Mouse (Mus musculus) adrenal gland (tissue): Measurements from ENCODE around the gene Rtn2.
"Not testable (repeated sequence)": the region's sequence is repeated elsewhere in the genome, so short reads cannot be mapped to it uniquely, and the experiment has no call there.

Source experiments
- intact Hi-C: fragments of 180-260 bp; cut with DNase I; formaldehyde crosslinking; loops from one replicate; pipeline ENCODE4 v1.15.1; 2025

Rtn2 gene

GRCm38 (mm10) chr7:19267051-19267450 is 15.4 kb upstream of the Rtn2 start:
- intact Hi-C loops = no loop called here

- intact Hi-C loops = no loop called here
These were observed 13.3 kb upstream of the Rtn2 start for GRCm38 (mm10) chr7:19268993-19269681.

- intact Hi-C loops = no loop called here
These were observed 12.5 kb upstream of the Rtn2 start for GRCm38 (mm10) chr7:19269721-19270441.

GRCm38 (mm10) chr7:19270509-19271237 is 11.8 kb upstream of the Rtn2 start:
- intact Hi-C loops = no loop called here

- intact Hi-C loops = no loop called here
These were observed 10.9 kb upstream of the Rtn2 start, which contains the start of gene Vasp for GRCm38 (mm10) chr7:19271238-19272172. Vasp (minus strand) TSS chr7:19271817.

GRCm38 (mm10) chr7:19272173-19272764 is 10.2 kb upstream of the Rtn2 start:
- intact Hi-C loops = no loop called here

- intact Hi-C loops = no loop called here
These were observed 6.2 kb upstream of the Rtn2 start for GRCm38 (mm10) chr7:19276253-19276652.

- intact Hi-C loops = no loop called here
These were observed 3.4 kb upstream of the Rtn2 start for GRCm38 (mm10) chr7:19279052-19279451.

GRCm38 (mm10) chr7:19279581-19280114 is 2.8 kb upstream of the Rtn2 start, which contains the start of gene Ppm1n:
Ppm1n (minus strand) TSS chr7:19280064.
- intact Hi-C loops = no loop called here

GRCm38 (mm10) chr7:19281680-19282304 is 632 bp upstream of the Rtn2 start:
- intact Hi-C loops = not testable (repeated sequence)

GRCm38 (mm10) chr7:19282791-19283405 is 474 bp downstream of the Rtn2 start:
- intact Hi-C loops = no loop called here

GRCm38 (mm10) chr7:19283406-19283804 is 981 bp downstream of the Rtn2 start:
- intact Hi-C loops = no loop called here

- intact Hi-C loops = loop anchor here (2.0 kb wide), 1 partner anchor 46 kb away; no protein-coding TSS in a partner anchor
These were observed 2.3 kb downstream of the Rtn2 start for GRCm38 (mm10) chr7:19284763-19285162.

GRCm38 (mm10) chr7:19290969-19291596 is 8.7 kb downstream of the Rtn2 start:
- intact Hi-C loops = no loop called here

GRCm38 (mm10) chr7:19295503-19296185 is 13.2 kb downstream of the Rtn2 start:
- intact Hi-C loops = no loop called here

- intact Hi-C loops = no loop called here
These were observed 14.6 kb downstream of the Rtn2 start for GRCm38 (mm10) chr7:19297034-19297433.

GRCm38 (mm10) chr7:19297794-19298193 is 15.4 kb downstream of the Rtn2 start:
- intact Hi-C loops = no loop called here

- intact Hi-C loops = no loop called here
These were observed 16.8 kb downstream of the Rtn2 start for GRCm38 (mm10) chr7:19299194-19299593.
